Mouse (Mus musculus): ENCODE measurements around the gene Cdhr4. TPM values are rescaled to one million over a fixed set of nuclear protein-coding genes. Genes with fewer than 3 reads are reported as not detected.

The Cdhr4 gene
- not detected in 2 replicates for polyA plus RNA-seq (2012; ENCODE audit: insufficient read depth, insufficient read length, low replicate concordance, missing spikeins)

GRCm38 (mm10) chr9:107992197-107992596, at the start of gene Cdhr4:
Cdhr4 (plus strand) TSS chr9:107992497.
- no peak within 1 kb of the TSS for H3K27ac ChIP-seq (ENCODE audit: insufficient read depth, low read depth, low read length)
- WGBS, result 57% methylated on average over 2 of the region's 2 CpGs
- H3K4me1 ChIP-seq (ENCODE audit: control insufficient read depth, insufficient read depth, low read length), result peaks cover 7% of the 10 kb centered on the region
- TF ChIP-seq CTCF (IDR thresholded peaks at IDR 0.05; ENCODE audit: insufficient read depth, low read depth, low read length) (no peak), POLR2A (IDR thresholded peaks at IDR 0.05; ENCODE audit: insufficient read depth, low read depth, low read length) (no peak)
- no peak within 1 kb of the TSS for H3K4me3 ChIP-seq (ENCODE audit: insufficient read depth, low read depth, low read length)

GRCm38 (mm10) chr9:107947241-107948194, 44.8 kb upstream of the Cdhr4 start:
- 77% methylated on average over 31 of the region's 31 CpGs for WGBS
- no peak overlapping the region for H3K27ac ChIP-seq (ENCODE audit: insufficient read depth, low read depth, low read length)
- no peak overlapping the region for H3K4me3 ChIP-seq (ENCODE audit: insufficient read depth, low read depth, low read length)
- peaks cover 5% of the 10 kb centered on the region for H3K4me1 ChIP-seq (ENCODE audit: control insufficient read depth, insufficient read depth, low read length)
- TF ChIP-seq CTCF (IDR thresholded peaks at IDR 0.05; ENCODE audit: insufficient read depth, low read depth, low read length) (no peak), POLR2A (IDR thresholded peaks at IDR 0.05; ENCODE audit: insufficient read depth, low read depth, low read length) (no peak)

GRCm38 (mm10) chr9:107949184-107949921, 42.9 kb upstream of the Cdhr4 start:
- 79% methylated on average over 13 of the region's 13 CpGs for WGBS
- no peak for TF ChIP-seq CTCF (IDR thresholded peaks at IDR 0.05; ENCODE audit: insufficient read depth, low read depth, low read length)
- no peak for TF ChIP-seq POLR2A (IDR thresholded peaks at IDR 0.05; ENCODE audit: insufficient read depth, low read depth, low read length)
- Histone ChIP-seq H3K27ac (ENCODE audit: insufficient read depth, low read depth, low read length) (no peak overlapping the region), H3K4me1 (ENCODE audit: control insufficient read depth, insufficient read depth, low read length) (peaks cover 5% of the 10 kb centered on the region), H3K4me3 (ENCODE audit: insufficient read depth, low read depth, low read length) (no peak overlapping the region)

DNA sequence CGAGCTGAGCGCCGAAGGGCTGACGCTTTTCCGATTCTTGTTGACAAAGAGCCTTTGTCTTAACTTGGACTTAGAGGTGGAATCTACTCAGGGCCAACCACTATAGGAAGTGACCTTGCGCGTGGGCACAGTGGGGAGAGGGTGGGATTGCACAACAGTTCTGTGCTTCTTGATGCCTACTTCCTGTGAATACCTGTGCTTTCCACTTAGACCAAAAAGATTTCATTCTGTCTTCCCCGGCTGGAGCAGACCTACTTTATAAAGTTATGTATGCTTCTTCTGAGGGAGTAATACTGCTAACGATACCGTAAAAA, 42.4 kb upstream of the Cdhr4 start, which contains the start of gene Traip:
Gene Traip, plus strand, starts transcription at position 215 of the 314 bp plus-strand sequence.
- peaks cover 5% of the 10 kb centered on the region for H3K4me1 ChIP-seq (ENCODE audit: control insufficient read depth, insufficient read depth, low read length)
- peak within 1 kb of the TSS; percentile 57 for H3K4me3 ChIP-seq (ENCODE audit: insufficient read depth, low read depth, low read length)
- TF ChIP-seq POLR2A (IDR thresholded peaks at IDR 0.05; ENCODE audit: insufficient read depth, low read depth, low read length), result no peak
- no peak for TF ChIP-seq CTCF (IDR thresholded peaks at IDR 0.05; ENCODE audit: insufficient read depth, low read depth, low read length)
- H3K27ac ChIP-seq (ENCODE audit: insufficient read depth, low read depth, low read length), result peak within 1 kb of the TSS; percentile 77
- 84% methylated on average over 10 of the region's 10 CpGs for WGBS

DNA sequence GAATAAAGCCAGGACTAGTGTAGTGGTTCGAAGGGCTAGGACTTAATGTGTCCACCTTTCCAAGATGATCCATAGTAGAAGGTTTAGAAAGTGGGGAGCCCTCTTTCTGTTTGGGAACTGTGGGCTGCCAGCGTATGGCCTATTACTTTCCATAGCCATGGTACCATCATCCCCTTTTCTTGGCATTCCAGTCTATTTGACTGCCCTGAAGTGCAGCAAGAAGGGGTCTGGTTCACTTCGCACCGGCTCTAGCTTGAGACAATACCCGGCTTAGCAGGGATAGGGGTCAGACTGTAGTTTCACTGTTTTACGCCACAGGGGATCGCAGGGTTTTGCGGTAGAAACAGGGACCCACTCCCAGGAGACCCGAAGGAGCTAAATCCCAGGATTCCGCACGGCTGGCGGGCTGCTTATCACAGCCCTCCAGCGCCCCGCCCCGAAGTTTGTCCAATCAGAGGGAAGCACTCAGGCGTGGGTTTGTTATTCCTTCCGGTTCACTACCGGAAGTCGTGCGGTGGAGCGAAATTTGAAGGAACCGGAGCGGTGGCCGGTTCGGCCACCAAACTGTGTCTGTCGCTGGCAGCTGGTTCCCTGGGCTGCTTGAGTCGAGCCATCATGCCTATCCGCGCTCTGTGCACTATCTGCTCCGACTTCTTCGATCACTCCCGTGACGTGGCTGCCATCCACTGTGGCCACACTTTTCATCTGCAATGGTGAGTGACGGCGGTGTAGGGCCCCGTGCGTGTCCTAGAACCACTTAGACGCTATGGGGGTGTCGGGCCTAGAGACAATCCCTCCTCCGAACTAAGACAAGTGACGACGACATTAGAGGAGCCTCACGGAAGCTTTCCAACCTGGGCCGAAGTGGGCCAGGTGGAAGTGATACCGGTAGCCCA, 41.6 kb upstream of the Cdhr4 start:
- WGBS, result 19% methylated on average over 45 of the region's 45 CpGs
- TF ChIP-seq POLR2A (IDR thresholded peaks at IDR 0.05; ENCODE audit: insufficient read depth, low read depth, low read length) (peak; percentile 53; the same call in 1 of the 2 replicates), CTCF (IDR thresholded peaks at IDR 0.05; ENCODE audit: insufficient read depth, low read depth, low read length) (0 out of 2 replicates have a peak, but pooled peaks have one; percentile 14)
- H3K27ac ChIP-seq (ENCODE audit: insufficient read depth, low read depth, low read length), result peak overlapping the region; percentile 77
- peaks cover 5% of the 10 kb centered on the region for H3K4me1 ChIP-seq (ENCODE audit: control insufficient read depth, insufficient read depth, low read length)
- peak overlapping the region; percentile 57 for H3K4me3 ChIP-seq (ENCODE audit: insufficient read depth, low read depth, low read length)

DNA sequence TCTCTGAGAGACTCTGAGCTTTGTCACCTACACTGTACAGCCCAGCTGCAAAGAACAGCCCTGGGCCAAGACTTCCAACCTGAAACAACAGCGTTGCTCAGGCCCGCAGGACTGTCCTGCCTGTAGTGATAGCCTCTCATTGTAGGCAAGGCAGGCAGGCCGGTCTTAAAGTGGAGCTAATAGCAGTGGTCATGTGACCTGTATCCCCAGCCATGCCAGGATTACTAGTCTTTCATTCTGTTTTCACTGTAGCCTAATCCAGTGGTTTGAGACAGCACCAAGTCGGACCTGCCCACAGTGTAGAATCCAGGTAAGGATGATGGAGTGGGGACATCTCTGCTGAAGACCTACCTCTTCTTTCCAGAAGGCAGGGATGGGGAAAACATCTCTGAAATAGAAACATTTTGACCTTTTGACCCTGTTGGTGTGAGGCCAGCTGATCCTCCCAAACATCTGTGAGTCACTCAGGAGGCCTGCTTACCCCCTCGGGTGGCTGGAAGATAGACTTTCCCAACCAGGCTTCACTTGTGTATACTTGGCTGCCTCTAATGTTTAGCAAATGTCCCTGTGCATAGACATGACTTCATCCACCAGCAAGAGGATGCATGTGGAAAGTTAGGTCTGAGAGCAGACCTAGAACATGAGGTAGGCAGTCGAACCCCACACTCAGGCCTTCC, 36.5 kb upstream of the Cdhr4 start:
- no peak overlapping the region for H3K27ac ChIP-seq (ENCODE audit: insufficient read depth, low read depth, low read length)
- TF ChIP-seq CTCF (IDR thresholded peaks at IDR 0.05; ENCODE audit: insufficient read depth, low read depth, low read length), result no peak
- TF ChIP-seq POLR2A (IDR thresholded peaks at IDR 0.05; ENCODE audit: insufficient read depth, low read depth, low read length), result no peak
- 80% methylated on average over 6 of the region's 6 CpGs for WGBS
- H3K4me1 ChIP-seq (ENCODE audit: control insufficient read depth, insufficient read depth, low read length), result peaks cover 13% of the 10 kb centered on the region
- H3K4me3 ChIP-seq (ENCODE audit: insufficient read depth, low read depth, low read length), result no peak overlapping the region

DNA sequence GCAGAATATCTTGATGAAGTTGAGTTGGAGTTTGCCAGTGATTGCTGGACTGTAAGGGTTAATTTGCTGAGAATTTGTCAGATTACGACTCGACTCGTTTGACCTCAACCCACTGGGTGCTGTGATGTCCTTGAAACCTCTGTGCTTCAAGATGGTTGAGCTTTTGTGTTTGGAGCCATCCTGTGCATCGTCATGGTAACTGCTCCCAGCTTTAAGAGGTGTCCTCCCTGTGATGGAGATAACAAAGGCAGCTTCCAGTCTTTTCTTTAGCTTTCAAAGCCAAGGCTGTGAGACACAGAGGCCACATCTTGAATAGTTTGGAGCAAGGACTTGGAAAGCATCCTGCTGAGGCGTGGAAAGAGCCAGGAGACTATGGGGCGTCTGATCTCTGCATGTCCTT, 35.2 kb upstream of the Cdhr4 start:
- Histone ChIP-seq H3K4me3 (ENCODE audit: insufficient read depth, low read depth, low read length) (no peak overlapping the region), H3K27ac (ENCODE audit: insufficient read depth, low read depth, low read length) (no peak overlapping the region), H3K4me1 (ENCODE audit: control insufficient read depth, insufficient read depth, low read length) (peaks cover 21% of the 10 kb centered on the region)
- TF ChIP-seq POLR2A (IDR thresholded peaks at IDR 0.05; ENCODE audit: insufficient read depth, low read depth, low read length) (no peak), CTCF (IDR thresholded peaks at IDR 0.05; ENCODE audit: insufficient read depth, low read depth, low read length) (no peak)
- 54% methylated on average over 6 of the region's 6 CpGs for WGBS

DNA sequence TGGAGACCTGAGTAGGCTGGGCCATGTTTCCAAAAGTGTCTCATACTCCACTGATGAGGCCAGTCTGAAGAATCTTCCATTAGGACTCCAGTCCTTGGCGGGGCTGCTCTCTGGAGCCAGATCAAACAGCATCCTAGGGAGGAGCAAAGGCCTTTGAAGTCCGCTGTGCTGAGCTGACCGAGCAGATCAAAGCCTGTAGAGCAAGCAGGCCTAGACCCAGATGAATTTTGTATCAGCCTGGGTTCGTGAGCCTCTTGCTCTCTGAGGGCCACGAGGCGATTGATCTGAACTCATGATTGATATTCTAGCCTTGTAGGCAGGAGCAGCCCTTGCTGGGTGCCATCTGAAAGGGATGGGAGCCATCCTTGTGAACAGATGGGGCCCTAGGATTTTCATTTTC, 32.4 kb upstream of the Cdhr4 start:
- H3K4me3 ChIP-seq (ENCODE audit: insufficient read depth, low read depth, low read length), result no peak overlapping the region
- peaks cover 35% of the 10 kb centered on the region for H3K4me1 ChIP-seq (ENCODE audit: control insufficient read depth, insufficient read depth, low read length)
- peak overlapping the region; percentile 94 for H3K27ac ChIP-seq (ENCODE audit: insufficient read depth, low read depth, low read length)
- TF ChIP-seq CTCF (IDR thresholded peaks at IDR 0.05; ENCODE audit: insufficient read depth, low read depth, low read length), result no peak
- no peak for TF ChIP-seq POLR2A (IDR thresholded peaks at IDR 0.05; ENCODE audit: insufficient read depth, low read depth, low read length)
- WGBS, result 82% methylated on average over 6 of the region's 6 CpGs
